ENCODE assay signal across 24 mouse cellular contexts in the genomic region with DNA sequence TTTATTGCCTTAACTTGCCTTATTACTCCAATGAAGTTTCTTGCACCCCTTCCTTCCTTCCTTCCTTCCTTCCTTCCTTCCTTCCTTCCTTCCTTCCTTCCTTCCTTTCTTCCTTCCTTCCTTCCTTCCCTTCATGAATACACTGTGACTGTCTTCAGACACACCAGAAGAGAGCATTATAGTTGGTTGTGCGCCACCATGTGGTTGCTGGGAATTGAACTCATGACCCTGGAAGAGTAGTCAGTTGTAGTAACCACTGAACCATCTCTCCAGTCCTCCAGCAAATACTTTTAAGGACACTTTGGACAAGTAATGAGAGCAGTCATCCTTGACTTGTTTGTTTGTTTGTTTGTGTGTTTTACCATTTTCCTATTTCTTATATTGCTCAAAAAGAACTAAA. TPM values are rescaled to one million over a fixed set of nuclear protein-coding genes. Genes with fewer than 3 reads are reported as not detected.
DNase-seq lines count a peak whose midpoint lies in the region; ATAC-seq and TF ChIP-seq lines count a peak whose summit lies in the region.
"Had no signal": no experiment of that assay in that cellular context is flagged by ENCODE, and none has a peak within 500 bp of the region (broad histone marks: within the 10 kb centered on the region; RNA-seq: fewer than 3 reads in every experiment).

No protein-coding gene starts in this region.

- no peaks in the 10 kb centered on the region for H3K27me3 ChIP-seq in intestine, postnatal 0 days (replicated peaks; ENCODE audit: control insufficient read depth, insufficient read depth, low read length)
- no peaks in the 10 kb centered on the region for H3K27me3 ChIP-seq in intestine, embryonic 16.5 days (replicated peaks; ENCODE audit: control insufficient read depth, insufficient read depth, low read length)
- H3K27me3 ChIP-seq in midbrain, postnatal 0 days (ENCODE audit: insufficient read depth, low read length): no peaks in the 10 kb centered on the region
- no peaks in the 10 kb centered on the region for H3K27me3 ChIP-seq in midbrain, embryonic 13.5 days
- H3K27me3 ChIP-seq: embryonic facial prominence, embryonic 12.5 days; heart, embryonic 15.5 days; lung, embryonic 15.5 days; neural tube, embryonic 15.5 days had no signal

- TF ChIP-seq CTCF in intestine, postnatal 0 days (IDR thresholded peaks at IDR 0.05; ENCODE audit: low read depth): peak; percentile 52
- 0 out of 2 replicates have a peak, but pooled peaks have one; percentile 5 for TF ChIP-seq CTCF in midbrain, postnatal 0 days (IDR thresholded peaks at IDR 0.05)
- no peak for TF ChIP-seq CTCF in lung, adult 2 months (IDR thresholded peaks at IDR 0.05; ENCODE audit: insufficient read depth, low read length)

- no peaks in the 10 kb centered on the region for H3K36me3 ChIP-seq in intestine, postnatal 0 days (ENCODE audit: control insufficient read depth, insufficient read depth)
- no peaks in the 10 kb centered on the region for H3K36me3 ChIP-seq in intestine, embryonic 16.5 days (ENCODE audit: control insufficient read depth, insufficient read depth, low read length)
- no peaks in the 10 kb centered on the region for H3K36me3 ChIP-seq in midbrain, postnatal 0 days (ENCODE audit: insufficient read depth, low read length)
- H3K36me3 ChIP-seq in midbrain, embryonic 13.5 days: no peaks in the 10 kb centered on the region
- H3K36me3 ChIP-seq in macrophage (ENCODE audit: inconsistent target): no peaks in the 10 kb centered on the region
- H3K36me3 ChIP-seq: embryonic facial prominence, embryonic 12.5 days; heart, embryonic 15.5 days; limb, embryonic 10.5 days; lung, embryonic 15.5 days; midbrain, embryonic 10.5 days; neural tube, embryonic 15.5 days had no signal

- ATAC-seq in intestine, postnatal 0 days: no peak
- no peak for ATAC-seq in intestine, embryonic 16.5 days
- ATAC-seq in midbrain, postnatal 0 days (ENCODE audit: low FRiP score): no peak
- no peak for ATAC-seq in midbrain, embryonic 13.5 days
- ATAC-seq: inflammation-experienced regulatory T-cells, adult 6 months had no signal

- H3K9ac ChIP-seq in intestine, postnatal 0 days (ENCODE audit: low read depth, low read length): no peak overlapping the region
- no peak overlapping the region for H3K9ac ChIP-seq in intestine, embryonic 16.5 days (ENCODE audit: low read depth, low read length)
- no peak overlapping the region for H3K9ac ChIP-seq in midbrain, postnatal 0 days (replicated peaks; ENCODE audit: low read length, poor library complexity, severe bottlenecking)
- H3K9ac ChIP-seq in midbrain, embryonic 13.5 days (replicated peaks): no peak overlapping the region
- H3K9ac ChIP-seq: embryonic facial prominence, embryonic 12.5 days; heart, embryonic 15.5 days; hindbrain, embryonic 14.5 days; lung, embryonic 15.5 days; neural tube, embryonic 15.5 days had no signal

- 52% methylated on average over 1 of the region's 1 CpGs for WGBS in intestine, postnatal 0 days
- 47% methylated on average over 1 of the region's 1 CpGs for whole genome bisulfite sequencing in intestine, embryonic 16.5 days
- 35% methylated on average over 1 of the region's 1 CpGs for WGBS in midbrain, postnatal 0 days
- WGBS in midbrain, embryonic 13.5 days: 45% methylated on average over 1 of the region's 1 CpGs
- WGBS in macrophage (ENCODE audit: missing documents): 100% methylated on average over 1 of the region's 1 CpGs
- WGBS in lung, adult 2 months: 53% methylated on average over 1 of the region's 1 CpGs

- no peak overlapping the region for H3K27ac ChIP-seq in intestine, postnatal 0 days (ENCODE audit: low read depth, low read length)
- no peak overlapping the region for H3K27ac ChIP-seq in intestine, embryonic 16.5 days (ENCODE audit: low read length)
- H3K27ac ChIP-seq in midbrain, postnatal 0 days (ENCODE audit: low read depth, low read length): no peak overlapping the region
- no peak overlapping the region for H3K27ac ChIP-seq in midbrain, embryonic 13.5 days
- peak overlapping the region; percentile 99 for H3K27ac ChIP-seq in macrophage
- H3K27ac ChIP-seq: embryonic facial prominence, embryonic 12.5 days; heart, embryonic 15.5 days; hindbrain, embryonic 14.5 days; limb, embryonic 10.5 days; lung, embryonic 15.5 days; midbrain, embryonic 10.5 days; neural tube, embryonic 15.5 days had no signal

- no peak for DNase-seq in midbrain, postnatal 0 days (ENCODE audit: low spot score)
- peak; percentile 12 for DNase-seq in A20 (ENCODE audit: low read depth, low spot score)
- DNase-seq in gastrocnemius, postnatal 4 days (ENCODE audit: low spot score in 2 of 2): no peak
- no peak for DNase-seq in lung, adult 2 months
- DNase-seq: adrenal gland, postnatal 36 days; gastrocnemius, postnatal 36 days; heart, postnatal 36 days; kidney, adult 8-10 months; kidney, postnatal 14 days; lung, postnatal 4 days; right cerebral cortex, adult 18-20 months; right cerebral cortex, postnatal 4 days had no signal

- no peak for TF ChIP-seq POLR2A in lung, adult 2 months (IDR thresholded peaks at IDR 0.05; ENCODE audit: borderline replicate concordance, extremely low read depth, low read depth, low read length)

- no peak overlapping the region for H3K4me2 ChIP-seq in intestine, postnatal 0 days (replicated peaks; ENCODE audit: low read depth)
- H3K4me2 ChIP-seq in intestine, embryonic 16.5 days (ENCODE audit: low read depth, low read length): no peak overlapping the region
- no peak overlapping the region for H3K4me2 ChIP-seq in midbrain, postnatal 0 days (ENCODE audit: low read depth, low read length, poor library complexity, severe bottlenecking)
- no peak overlapping the region for H3K4me2 ChIP-seq in midbrain, embryonic 13.5 days (replicated peaks)
- H3K4me2 ChIP-seq: embryonic facial prominence, embryonic 12.5 days; heart, embryonic 15.5 days; hindbrain, embryonic 14.5 days; lung, embryonic 15.5 days; neural tube, embryonic 15.5 days had no signal

- H3K4me1 ChIP-seq in intestine, postnatal 0 days (replicated peaks; ENCODE audit: control insufficient read depth, insufficient read depth, low read length): 0 out of 2 replicates have a peak, but pooled peaks cover 3% of the 10 kb centered on the region
- H3K4me1 ChIP-seq in intestine, embryonic 16.5 days (ENCODE audit: control insufficient read depth, insufficient read depth, low read length): peaks cover 5% of the 10 kb centered on the region; the same call in 1 of the 2 replicates
- no peaks in the 10 kb centered on the region for H3K4me1 ChIP-seq in midbrain, postnatal 0 days (ENCODE audit: insufficient read depth, low read length)
- H3K4me1 ChIP-seq in midbrain, embryonic 13.5 days (replicated peaks): no peaks in the 10 kb centered on the region
- H3K4me1 ChIP-seq in lung, adult 2 months (ENCODE audit: control insufficient read depth, insufficient read depth, low read length): no peaks in the 10 kb centered on the region
- H3K4me1 ChIP-seq: heart, embryonic 15.5 days; limb, embryonic 10.5 days; lung, embryonic 15.5 days; midbrain, embryonic 10.5 days; neural tube, embryonic 15.5 days had no signal

- no peak overlapping the region for H3K4me3 ChIP-seq in intestine, postnatal 0 days (ENCODE audit: low read depth, low read length)
- no peak overlapping the region for H3K4me3 ChIP-seq in intestine, embryonic 16.5 days (ENCODE audit: low read length)
- no peak overlapping the region for H3K4me3 ChIP-seq in midbrain, postnatal 0 days (ENCODE audit: low read depth, low read length)
- H3K4me3 ChIP-seq in midbrain, embryonic 13.5 days (replicated peaks): no peak overlapping the region
- H3K4me3 ChIP-seq in macrophage (ENCODE audit: inconsistent target): no peak overlapping the region
- no peak overlapping the region for H3K4me3 ChIP-seq in lung, adult 2 months (replicated peaks; ENCODE audit: extremely low read depth, low read depth, low read length)
- H3K4me3 ChIP-seq: embryonic facial prominence, embryonic 12.5 days; heart, embryonic 15.5 days; limb, embryonic 10.5 days; lung, embryonic 15.5 days; midbrain, embryonic 10.5 days; neural tube, embryonic 15.5 days had no signal

- H3K9me3 ChIP-seq in intestine, postnatal 0 days (ENCODE audit: control insufficient read depth): no peaks in the 10 kb centered on the region
- H3K9me3 ChIP-seq in intestine, embryonic 16.5 days (ENCODE audit: control insufficient read depth, low read length): no peaks in the 10 kb centered on the region
- H3K9me3 ChIP-seq in midbrain, postnatal 0 days (ENCODE audit: low read length): no peaks in the 10 kb centered on the region
- H3K9me3 ChIP-seq in midbrain, embryonic 13.5 days: no peaks in the 10 kb centered on the region
- H3K9me3 ChIP-seq: embryonic facial prominence, embryonic 12.5 days; heart, embryonic 15.5 days; limb, embryonic 10.5 days; lung, embryonic 15.5 days; midbrain, embryonic 10.5 days; neural tube, embryonic 15.5 days had no signal

- H3K79me2 ChIP-seq in macrophage (ENCODE audit: inconsistent target): no peaks in the 10 kb centered on the region

RNA-seq across cellular contexts. Expression of a gene that starts 38.9 kb away (rescaled TPM):
- polyA plus RNA-seq in intestine, postnatal 0 days (2015; fragmentation: Nextera tagmentation; extraction: Ambion mirVana): 500 and 531 TPM in 2 replicates
- 248 and 316 TPM in 2 replicates for polyA plus RNA-seq in intestine, embryonic 16.5 days (2015; fragmentation: Nextera tagmentation; extraction: Ambion mirVana)
- total RNA-seq in midbrain, postnatal 0 days (2014; rRNA removed): 28.8 and 29.7 TPM in 2 replicates
- polyA plus RNA-seq in midbrain, postnatal 0 days (2015; fragmentation: Nextera tagmentation; extraction: Ambion mirVana): 26.4 and 28.9 TPM in 2 replicates
- 40.3 and 41.8 TPM in 2 replicates for polyA plus RNA-seq in midbrain, embryonic 13.5 days (2015; fragmentation: Nextera tagmentation; extraction: Ambion mirVana)
- total RNA-seq in macrophage (2018; cell fraction: chromatin; rRNA removed): 1,000 to 10,000 TPM in 2 of 26 experiments, 100 to 1,000 TPM in 24; 116 to 1,608 (median 288) TPM
- 1,000 to 10,000 TPM in 12 of 26 experiments, 100 to 1,000 TPM in 14; 487 to 1,958 (median 813) TPM for total RNA-seq in macrophage (2018; cell fraction: cytosol; rRNA removed)
- 100 to 1,000 TPM; 256 to 887 (median 407) TPM for total RNA-seq in macrophage (2018; cell fraction: nucleus; rRNA removed)
- 864 to 2,248 TPM (median 2,111 TPM) in 3 replicates for polyA plus RNA-seq in macrophage (2018)
- total RNA-seq in gastrocnemius, postnatal 4 days (2021): 100 to 1,000 TPM in 1 of 2 experiments, 10 to 100 TPM in 1; 95.5 to 103 TPM
- polyA plus RNA-seq in lung, adult 2 months (2012; rRNA removed): 165 and 207 TPM in 2 replicates

RNA-seq across cellular contexts. Expression of a gene that starts 39.6 kb away (rescaled TPM):
- polyA plus RNA-seq in intestine, postnatal 0 days (2015; fragmentation: Nextera tagmentation; extraction: Ambion mirVana): 3.2 and 3.8 TPM in 2 replicates
- 2.9 and 3.5 TPM in 2 replicates for polyA plus RNA-seq in intestine, embryonic 16.5 days (2015; fragmentation: Nextera tagmentation; extraction: Ambion mirVana)
- 9.5 and 22.6 TPM in 2 replicates for total RNA-seq in midbrain, postnatal 0 days (2014; rRNA removed)
- 1.4 and 2.6 TPM in 2 replicates for polyA plus RNA-seq in midbrain, postnatal 0 days (2015; fragmentation: Nextera tagmentation; extraction: Ambion mirVana)
- polyA plus RNA-seq in midbrain, embryonic 13.5 days (2015; fragmentation: Nextera tagmentation; extraction: Ambion mirVana): 3.5 and 5.6 TPM in 2 replicates
- total RNA-seq in macrophage (2018; cell fraction: chromatin; rRNA removed): 100 to 1,000 TPM in 19 of 26 experiments, 10 to 100 TPM in 7; 66.5 to 378 (median 147) TPM
- total RNA-seq in macrophage (2018; cell fraction: cytosol; rRNA removed): 100 to 1,000 TPM in 10 of 26 experiments, 10 to 100 TPM in 16; 27.7 to 142 (median 59.3) TPM
- total RNA-seq in macrophage (2018; cell fraction: nucleus; rRNA removed): 100 to 1,000 TPM in 15 of 26 experiments, 10 to 100 TPM in 11; 57.1 to 321 (median 110) TPM
- 50.7 to 67.8 TPM (median 60.9 TPM) in 3 replicates for polyA plus RNA-seq in macrophage (2018)
- 10 to 100 TPM; 23.6 to 26.0 TPM for total RNA-seq in gastrocnemius, postnatal 4 days (2021)
- polyA plus RNA-seq in lung, adult 2 months (2012; rRNA removed): 5.9 and 7.3 TPM in 2 replicates
